Mouse (Mus musculus) kidney, embryonic 14.5 days (tissue): Measurements from ENCODE around the gene Bloc1s3. TPM values are rescaled to one million over a fixed set of nuclear protein-coding genes. Genes with fewer than 3 reads are reported as not detected.
"Not testable (repeated sequence)": the region's sequence is repeated elsewhere in the genome, so short reads cannot be mapped to it uniquely, and the experiment has no call there.

Experiments used
- ATAC-seq: fragments of 200-750 bp; cut with Nextera tagmentation; 2 replicates; pipeline ENCODE4 v1.8.0; 2017; ENCODE audit warnings: moderate number of reproducible peaks, mild to moderate bottlenecking, moderate TSS enrichment, moderate library complexity; ENCODE audit not compliant: low FRiP score, low TSS enrichment
- H3K27ac ChIP-seq: fragments of 300-500 bp; sonication (generic); 2 replicates; pipeline ENCODE4 v1.5.1; 2014; ENCODE audit warnings: low read depth, mild to moderate bottlenecking, low read length, moderate library complexity, mixed read lengths
- H3K27me3 ChIP-seq: fragments of 300-500 bp; sonication (generic); 2 replicates; pipeline ENCODE4 v1.6.1; 2014; ENCODE audit warnings: mild to moderate bottlenecking, low read length; ENCODE audit not compliant: control insufficient read depth, insufficient read depth
- H3K36me3 ChIP-seq: fragments of 300-500 bp; sonication (generic); 2 replicates; pipeline ENCODE4 v1.6.1; 2014; ENCODE audit warnings: low read length, mixed read lengths; ENCODE audit not compliant: control insufficient read depth, insufficient read depth
- H3K4me1 ChIP-seq: fragments of 300-500 bp; sonication (generic); 2 replicates; pipeline ENCODE4 v1.6.1; 2014; ENCODE audit warnings: low read length, mixed read lengths; ENCODE audit not compliant: control insufficient read depth, insufficient read depth
- H3K4me2 ChIP-seq: fragments of 300-500 bp; sonication (generic); replicated peaks from 2 replicates; pipeline ENCODE4 v1.6.1; 2014; ENCODE audit warnings: low read depth, mild to moderate bottlenecking, low read length
- H3K4me3 ChIP-seq: fragments of 300-500 bp; sonication (generic); 2 replicates; pipeline ENCODE4 v1.5.1; 2014; ENCODE audit warnings: mild to moderate bottlenecking, low read length
- H3K9ac ChIP-seq: fragments of 300-500 bp; sonication (generic); 2 replicates; pipeline ENCODE4 v1.6.1; 2014; ENCODE audit warnings: low read depth, mild to moderate bottlenecking, low read length, moderate library complexity
- H3K9me3 ChIP-seq: fragments of 300-500 bp; sonication (generic); 2 replicates; pipeline ENCODE4 v1.6.1; 2016; ENCODE audit warnings: low read length; ENCODE audit not compliant: control insufficient read depth
- WGBS: fragments of 180-500 bp; shearing (Covaris S2); extraction: QIAGEN DNeasy Blood & Tissue Kit; methylation state at CpG from one replicate; pipeline ENCODE4 v1.1.7; 2014; 5-methylcytosine and 5-hydroxymethylcytosine counted together
- polyA plus RNA-seq: library from polyadenylated mRNA; unstranded; fragments of >200 nt; fragmentation: Nextera tagmentation; extraction: Ambion mirVana; gene quantifications from 2 replicates; pipeline ENCODE4 v1.2.1, GENCODE M21; 2014

Gene Bloc1s3
- polyA plus RNA-seq, 1 experiment from 2014 or later, result 1.4 TPM

DNA sequence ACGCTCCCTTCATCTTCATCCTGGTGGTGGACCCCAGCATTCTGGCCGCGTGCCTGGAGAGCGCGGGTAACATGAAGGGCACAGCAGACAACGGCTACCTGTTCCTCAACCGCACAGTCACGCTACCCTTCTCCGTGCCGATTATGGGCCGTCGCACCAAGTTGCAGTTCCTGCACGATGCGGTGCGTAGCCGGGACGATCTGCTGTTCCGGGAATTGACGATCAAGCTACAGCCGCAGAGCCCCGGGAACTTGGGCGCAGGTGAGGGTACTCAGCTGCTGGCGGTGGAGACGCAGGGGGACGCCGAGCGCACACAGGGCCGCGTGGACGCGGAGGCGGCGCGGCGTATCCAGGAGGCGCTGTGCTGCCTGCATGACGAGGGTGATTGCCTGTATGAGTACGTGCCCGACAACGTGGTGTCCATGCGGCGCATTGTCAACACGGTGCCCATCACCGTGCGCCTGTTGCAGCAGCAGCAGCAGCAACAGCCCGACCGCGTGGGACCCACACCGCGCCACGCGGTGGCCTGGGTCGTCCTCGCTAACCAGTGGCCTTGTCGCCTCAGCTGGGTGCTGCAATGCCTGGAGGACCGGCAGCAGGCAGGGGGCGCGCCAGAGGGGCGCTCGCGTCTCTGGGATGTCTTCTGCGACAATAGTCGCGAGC is 15.7 kb upstream of the Bloc1s3 start:
- H3K9ac ChIP-seq, result peak overlapping the region; percentile 44

DNA sequence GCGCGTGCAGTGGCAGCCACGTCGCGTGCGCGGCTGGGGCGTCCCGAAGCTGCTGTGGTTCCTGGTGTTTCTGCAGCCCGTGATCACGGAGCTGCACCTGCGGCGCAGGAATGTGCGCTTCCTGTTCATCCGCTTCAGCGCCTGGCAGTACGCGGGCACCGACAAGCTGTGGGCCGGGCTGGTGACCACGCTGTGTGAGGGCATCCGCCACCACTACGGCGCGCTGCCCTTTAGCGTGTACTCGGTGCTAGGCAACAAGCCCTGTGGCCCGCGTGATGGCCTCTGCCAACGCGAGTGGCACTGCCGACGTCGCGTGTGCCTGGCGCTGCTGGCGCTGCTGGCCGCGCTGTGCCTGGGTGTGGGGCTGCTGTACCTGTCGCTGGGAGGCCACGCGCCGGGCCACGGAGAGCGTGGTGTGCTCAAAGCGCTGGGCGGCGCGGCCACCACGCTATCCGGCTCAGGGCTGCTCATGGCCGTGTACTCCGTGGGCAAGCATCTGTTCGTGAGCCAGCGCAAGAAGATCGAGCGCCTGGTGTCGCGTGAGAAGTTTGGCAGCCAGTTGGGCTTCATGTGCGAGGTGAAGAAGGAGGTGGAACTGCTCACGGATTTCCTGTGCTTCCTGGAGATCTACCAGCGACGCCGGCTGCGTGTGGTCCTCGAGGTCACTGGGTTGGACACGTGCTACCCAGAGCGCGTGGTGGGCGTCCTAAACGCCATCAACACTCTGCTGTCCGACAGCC is 15.0 kb upstream of the Bloc1s3 start:
- Histone ChIP-seq H3K27ac (no peak overlapping the region), H3K9ac (no peak overlapping the region), H3K27me3 (peaks cover 67% of the 10 kb centered on the region), H3K36me3 (no peaks in the 10 kb centered on the region), H3K4me3 (peak overlapping the region; percentile 39), H3K9me3 (no peaks in the 10 kb centered on the region), H3K4me1 (peaks cover 18% of the 10 kb centered on the region), H3K4me2 (peak overlapping the region; percentile 71)
- 12% methylated on average over 70 of the region's 72 CpGs for WGBS
- ATAC-seq, result no peak

More for the DNA sequence above, 15.7 kb upstream of the Bloc1s3 start:
- Histone ChIP-seq H3K27ac (no peak overlapping the region), H3K4me1 (peaks cover 18% of the 10 kb centered on the region), H3K9me3 (no peaks in the 10 kb centered on the region), H3K27me3 (peaks cover 60% of the 10 kb centered on the region), H3K4me2 (peak overlapping the region; percentile 71), H3K4me3 (peak overlapping the region; percentile 39), H3K36me3 (0 out of 2 replicates have a peak, but pooled peaks cover 3% of the 10 kb centered on the region)
- WGBS, result under 1% methylated on average over 64 of the region's 64 CpGs
- peak; percentile 43; the same call in 1 of the 2 replicates for ATAC-seq

DNA sequence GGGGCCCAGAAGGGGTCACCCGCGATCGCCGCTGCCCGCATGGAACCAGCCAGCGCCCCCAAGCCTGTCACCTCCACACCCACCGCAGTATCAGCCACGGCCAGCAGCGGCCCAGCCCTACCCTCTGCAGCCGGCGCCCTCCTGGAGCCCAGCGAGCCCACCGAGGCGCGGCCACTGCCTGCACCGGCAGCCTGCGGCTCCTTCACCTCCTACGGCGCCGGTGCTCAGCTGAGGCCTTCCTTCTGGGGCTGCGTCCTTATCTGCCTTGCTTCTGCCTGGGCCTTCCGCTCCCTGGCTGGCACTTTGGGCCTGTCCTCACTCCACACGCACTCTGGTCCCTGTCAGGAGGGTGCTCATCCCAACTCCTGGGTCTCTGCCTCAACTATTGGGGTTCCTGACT is 11.9 kb upstream of the Bloc1s3 start:
- no peak for ATAC-seq
- Histone ChIP-seq H3K4me3 (0 out of 2 replicates have a peak overlapping the region, but pooled peaks have one; percentile 20), H3K4me2 (peak overlapping the region; percentile 37), H3K36me3 (no peaks in the 10 kb centered on the region), H3K9me3 (no peaks in the 10 kb centered on the region), H3K27ac (no peak overlapping the region), H3K9ac (peak overlapping the region; percentile 32; the same call in 1 of the 2 replicates), H3K27me3 (peaks cover 73% of the 10 kb centered on the region), H3K4me1 (peaks cover 18% of the 10 kb centered on the region)
- 6% methylated on average over 23 of the region's 23 CpGs for WGBS

DNA sequence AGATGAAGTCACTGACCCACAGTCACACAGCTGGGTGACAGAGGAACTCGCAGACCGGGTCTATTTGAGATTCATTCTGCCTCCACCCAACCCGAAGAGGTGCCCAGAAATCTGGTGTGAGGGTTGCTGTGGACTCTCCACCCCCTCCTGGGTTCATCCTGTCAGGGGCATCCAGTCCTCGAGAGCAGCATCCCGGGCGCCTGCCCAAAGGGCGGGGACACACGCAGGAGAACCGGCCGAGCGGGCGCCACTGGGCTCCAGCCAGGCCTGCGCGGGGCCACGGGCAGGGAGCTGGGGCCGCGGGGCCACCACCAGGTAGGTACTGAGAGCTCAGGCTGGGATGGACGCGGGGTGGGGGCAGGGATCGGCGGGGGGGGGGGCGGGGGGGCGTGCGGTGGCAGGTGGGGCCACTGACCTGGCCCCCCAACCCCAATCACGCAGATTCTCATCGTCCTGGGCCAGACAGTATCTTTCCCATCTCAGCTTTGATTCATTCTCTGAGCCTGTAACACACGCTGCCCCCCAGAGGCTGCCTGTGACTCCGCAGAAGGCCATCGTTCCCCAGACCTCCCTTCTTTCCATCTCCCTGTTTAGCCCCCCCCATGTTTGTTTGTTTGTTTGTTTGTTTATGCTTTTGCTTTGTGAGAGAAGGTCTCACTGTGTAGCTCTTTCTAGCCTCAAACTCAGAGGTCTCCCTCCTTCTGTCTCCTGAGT is 9.6 kb upstream of the Bloc1s3 start, which contains the start of gene Nkpd1:
Gene Nkpd1, plus strand, starts transcription at position 187 of the 714 bp plus-strand sequence.
- Histone ChIP-seq H3K27me3 (peaks cover 51% of the 10 kb centered on the region), H3K4me2 (peak within 1 kb of the TSS; percentile 45), H3K36me3 (no peaks in the 10 kb centered on the region), H3K4me3 (peak within 1 kb of the TSS; percentile 12; the same call in 1 of the 2 replicates), H3K4me1 (peaks cover 5% of the 10 kb centered on the region), H3K9ac (peak within 1 kb of the TSS; percentile 58), H3K9me3 (no peaks in the 10 kb centered on the region), H3K27ac (no peak within 1 kb of the TSS)
- 0 out of 2 replicates have a peak, but pooled peaks have one; percentile 36 for ATAC-seq
- WGBS, result 4% methylated on average over 21 of the region's 29 CpGs

DNA sequence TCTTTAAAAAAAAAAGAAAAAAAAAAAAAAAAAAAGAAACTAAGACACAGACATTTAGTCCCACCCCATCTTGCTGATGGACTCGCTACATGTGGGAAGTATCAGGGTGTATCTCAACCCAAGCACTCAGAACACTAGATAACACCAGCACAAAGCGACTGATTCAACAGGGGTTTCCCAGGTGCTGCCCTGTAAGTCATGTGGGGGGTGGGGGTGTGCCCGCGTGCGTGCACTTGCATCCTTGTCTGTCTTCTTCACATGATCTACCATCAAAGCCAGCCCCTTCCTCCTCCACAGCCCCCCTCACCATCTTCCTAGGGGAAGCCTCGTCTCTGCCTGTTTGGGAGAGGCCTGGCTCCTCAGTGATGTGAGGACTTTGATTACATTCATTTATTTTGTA is 4.2 kb upstream of the Bloc1s3 start:
- no peak overlapping the region for H3K9ac ChIP-seq
- peaks cover 4% of the 10 kb centered on the region; the same call in 1 of the 2 replicates for H3K27me3 ChIP-seq
- WGBS, result 78% methylated on average over 6 of the region's 6 CpGs
- no peak overlapping the region for H3K27ac ChIP-seq
- peaks cover 7% of the 10 kb centered on the region; the same call in 1 of the 2 replicates for H3K4me1 ChIP-seq
- no peaks in the 10 kb centered on the region for H3K36me3 ChIP-seq
- no peaks in the 10 kb centered on the region for H3K9me3 ChIP-seq
- ATAC-seq, result no peak
- H3K4me2 ChIP-seq, result no peak overlapping the region
- no peak overlapping the region for H3K4me3 ChIP-seq

DNA sequence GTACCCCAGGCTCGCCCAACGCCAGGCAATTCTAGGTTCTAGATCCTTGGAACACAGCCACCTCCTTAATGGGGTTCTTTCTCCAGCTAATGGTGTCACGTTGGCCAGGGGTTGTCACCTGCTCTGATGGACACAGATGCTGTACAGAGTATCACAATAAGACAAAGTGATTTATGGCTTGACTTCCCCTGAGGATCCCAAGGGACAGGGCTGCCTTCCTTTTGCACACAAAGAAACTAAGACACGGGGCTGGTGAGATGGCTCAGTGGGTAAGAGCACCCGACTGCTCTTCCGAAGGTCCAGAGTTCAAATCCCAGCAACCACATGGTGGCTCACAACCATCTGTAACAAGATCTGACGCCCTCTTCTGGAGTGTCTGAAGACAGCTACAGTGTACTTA is 3.8 kb upstream of the Bloc1s3 start:
- H3K36me3 ChIP-seq, H3K27me3 ChIP-seq, H3K4me2 ChIP-seq, H3K27ac ChIP-seq, H3K4me1 ChIP-seq, H3K4me3 ChIP-seq, H3K9ac ChIP-seq, H3K9me3 ChIP-seq, ATAC-seq: not testable (repeated sequence)
- WGBS, result 83% methylated on average over 6 of the region's 7 CpGs

DNA sequence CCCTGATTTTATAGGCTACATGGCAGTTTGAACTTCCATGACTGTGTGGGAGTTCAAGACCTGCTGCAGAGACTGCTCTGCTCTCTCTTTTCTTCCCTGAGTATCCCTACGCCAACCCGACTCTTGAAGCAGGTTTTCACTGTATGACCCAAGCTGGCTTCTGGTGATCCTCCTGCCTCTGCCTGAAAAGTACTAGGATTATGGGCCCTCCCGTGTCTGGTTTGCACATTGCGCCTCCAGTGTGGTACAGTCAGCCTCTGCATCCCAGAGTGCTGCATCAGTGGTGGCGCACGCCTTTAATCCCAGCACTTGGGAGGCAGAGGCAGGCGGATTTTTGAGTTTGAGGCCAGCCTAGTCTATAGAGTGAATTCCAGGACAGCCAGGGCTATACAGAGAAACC is 1.6 kb upstream of the Bloc1s3 start:
- H3K27me3 ChIP-seq, result no peaks in the 10 kb centered on the region
- no peak for ATAC-seq
- peaks cover 8% of the 10 kb centered on the region; the same call in 1 of the 2 replicates for H3K4me1 ChIP-seq
- H3K27ac ChIP-seq, result no peak overlapping the region
- WGBS, result 95% methylated on average over 7 of the region's 7 CpGs
- no peaks in the 10 kb centered on the region for H3K36me3 ChIP-seq
- H3K4me3 ChIP-seq, result peak overlapping the region; percentile 88; the same call in 1 of the 2 replicates
- peak overlapping the region; percentile 97; the same call in 1 of the 2 replicates for H3K4me2 ChIP-seq
- no peak overlapping the region for H3K9ac ChIP-seq
- no peaks in the 10 kb centered on the region for H3K9me3 ChIP-seq

DNA sequence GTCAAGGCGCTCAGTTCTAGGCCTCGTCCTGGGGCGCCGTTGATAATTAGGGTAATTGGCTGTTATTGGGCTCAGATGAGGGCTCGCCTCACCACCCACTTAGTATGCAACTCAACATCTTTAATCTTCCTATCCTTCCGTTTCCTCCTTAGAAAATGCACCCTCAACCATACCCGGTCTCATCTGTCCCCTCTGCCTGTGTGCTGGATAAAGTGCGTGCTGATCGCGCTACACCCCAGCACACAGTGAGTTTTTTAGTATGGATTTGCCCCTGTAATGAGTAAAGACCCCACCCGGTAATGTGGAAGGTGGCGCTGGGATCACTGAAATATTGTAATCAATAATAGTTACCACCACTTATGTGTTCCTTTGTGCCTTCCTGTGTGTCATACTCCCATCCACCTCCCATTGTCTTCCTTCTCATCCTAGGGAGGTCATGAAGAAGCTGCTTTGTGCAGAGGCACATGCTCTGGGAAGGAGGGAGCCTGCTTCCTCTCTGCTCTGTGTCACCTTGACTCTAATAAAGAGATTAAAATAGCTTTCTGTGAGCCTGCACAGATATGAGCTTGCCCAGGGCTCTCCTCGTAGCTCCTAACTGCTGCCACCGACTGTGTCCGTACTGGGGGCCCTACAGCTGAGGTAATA is 879 bp upstream of the Bloc1s3 start:
- H3K4me3 ChIP-seq, result peak overlapping the region; percentile 88
- peak overlapping the region; percentile 97 for H3K4me2 ChIP-seq
- no peaks in the 10 kb centered on the region for H3K9me3 ChIP-seq
- peaks cover 8% of the 10 kb centered on the region; the same call in 1 of the 2 replicates for H3K4me1 ChIP-seq
- no peaks in the 10 kb centered on the region for H3K27me3 ChIP-seq
- no peak; the same call in 1 of the 2 replicates for ATAC-seq
- WGBS, result 10% methylated on average over 15 of the region's 15 CpGs
- H3K27ac ChIP-seq, result 0 out of 2 replicates have a peak overlapping the region, but pooled peaks have one; percentile 37
- no peaks in the 10 kb centered on the region for H3K36me3 ChIP-seq
- H3K9ac ChIP-seq, result peak overlapping the region; percentile 85
